Mouse (Mus musculus) forebrain, embryonic 10.5 days (tissue): ENCODE measurements at regions not wholly inside any gene's neighbourhood (a gene's known extent, or its start where the extent isn't known, plus 50 kb on each side); places are given as distances from the start of the nearest gene placed in this dataset.

ENCODE experiments used
- DNase-seq: peaks from one replicate; pipeline ENCODE4 v3.0.0-alpha.2; 2017; ENCODE audit warnings: low spot score; ENCODE audit errors: extremely low spot score
- H3K27ac ChIP-seq: fragments of 300-500 bp; sonication (generic); 2 replicates; pipeline ENCODE4 v1.5.1; 2016; ENCODE audit warnings: mild to moderate bottlenecking
- H3K27me3 ChIP-seq: fragments of 300-500 bp; sonication (generic); 2 replicates; pipeline ENCODE4 v1.6.1; 2016; ENCODE audit warnings: mild to moderate bottlenecking; ENCODE audit not compliant: poor library complexity, severe bottlenecking
- H3K36me3 ChIP-seq: fragments of 300-500 bp; sonication (generic); replicated peaks from 2 replicates; pipeline ENCODE4 v1.6.1; 2016; ENCODE audit warnings: mild to moderate bottlenecking, moderate library complexity
- H3K4me1 ChIP-seq: fragments of 300-500 bp; sonication (generic); 2 replicates; pipeline ENCODE4 v1.6.1; 2016
- H3K4me3 ChIP-seq: fragments of 300-500 bp; sonication (generic); 2 replicates; pipeline ENCODE4 v1.5.1; 2016; ENCODE audit warnings: mild to moderate bottlenecking, moderate library complexity
- H3K9me3 ChIP-seq: fragments of 300-500 bp; sonication (generic); 2 replicates; pipeline ENCODE4 v1.6.1; 2016; ENCODE audit warnings: mild to moderate bottlenecking, moderate library complexity
- WGBS: fragments of 180-500 bp; shearing (Covaris S2); methylation state at CpG from one replicate; pipeline ENCODE4 v1.1.7; 2016; 5-methylcytosine and 5-hydroxymethylcytosine counted together

DNA sequence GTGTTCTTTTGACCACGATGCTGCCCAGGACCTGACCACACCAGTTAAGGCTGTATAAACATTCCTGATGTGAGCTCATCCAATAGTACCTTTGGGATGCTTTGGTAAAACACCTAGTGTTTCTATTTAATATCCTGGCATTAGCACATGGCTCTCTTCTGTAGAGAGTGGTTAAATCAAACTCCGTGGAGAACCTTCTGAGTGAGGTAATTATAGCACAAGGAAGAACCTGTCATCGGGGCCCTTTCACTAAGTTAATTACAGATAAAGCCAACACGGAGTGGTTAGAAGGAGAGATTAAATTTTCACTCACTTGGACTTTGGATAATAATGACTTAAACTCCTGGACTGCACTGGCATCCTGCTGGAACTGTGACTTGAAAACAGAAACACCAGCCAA is 133.8 kb upstream of the N6amt1 start:
- no peaks in the 10 kb centered on the region for H3K27me3 ChIP-seq
- no peaks in the 10 kb centered on the region for H3K4me1 ChIP-seq
- no peak for DNase-seq
- H3K27ac ChIP-seq, result no peak overlapping the region
- H3K4me3 ChIP-seq, result no peak overlapping the region
- H3K36me3 ChIP-seq, result no peaks in the 10 kb centered on the region
- 74% methylated on average over 4 of the region's 4 CpGs for WGBS
- H3K9me3 ChIP-seq, result no peaks in the 10 kb centered on the region

DNA sequence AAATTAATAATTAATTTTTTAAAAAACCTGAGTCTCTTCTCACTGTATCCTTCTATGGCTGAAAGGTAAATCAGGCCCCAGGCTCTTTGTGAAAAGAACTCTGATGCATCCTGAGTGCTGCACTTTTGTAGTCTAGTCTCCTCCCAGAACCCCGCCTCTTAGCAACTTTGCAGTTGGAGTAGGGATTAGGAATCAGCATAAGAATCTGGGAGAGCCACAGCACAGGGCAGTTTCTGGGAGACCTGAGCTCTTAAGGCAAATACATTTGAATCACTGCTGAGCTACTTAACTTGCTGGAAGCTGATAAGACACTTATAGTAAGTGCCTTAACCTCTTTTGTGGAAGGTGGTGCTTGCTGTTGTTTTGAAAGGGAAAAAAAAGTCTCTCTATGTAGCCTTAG is 146.1 kb upstream of the N6amt1 start:
- no peak overlapping the region for H3K27ac ChIP-seq
- H3K27me3 ChIP-seq, result no peaks in the 10 kb centered on the region
- 53% methylated on average over 1 of the region's 1 CpGs for WGBS
- no peaks in the 10 kb centered on the region for H3K36me3 ChIP-seq
- DNase-seq, result no peak
- no peaks in the 10 kb centered on the region for H3K4me1 ChIP-seq
- H3K9me3 ChIP-seq, result no peaks in the 10 kb centered on the region
- no peak overlapping the region for H3K4me3 ChIP-seq

- H3K4me3 ChIP-seq, result no peak overlapping the region
- H3K36me3 ChIP-seq, result no peaks in the 10 kb centered on the region
- DNase-seq, result no peak
- no peaks in the 10 kb centered on the region for H3K27me3 ChIP-seq
- H3K4me1 ChIP-seq, result no peaks in the 10 kb centered on the region
- WGBS, result 91% methylated on average over 4 of the region's 4 CpGs
- no peaks in the 10 kb centered on the region for H3K9me3 ChIP-seq
- no peak overlapping the region for H3K27ac ChIP-seq
Observed at GRCm38 (mm10) chr16:87190471-87190870, 163.5 kb upstream of the N6amt1 start.

DNA sequence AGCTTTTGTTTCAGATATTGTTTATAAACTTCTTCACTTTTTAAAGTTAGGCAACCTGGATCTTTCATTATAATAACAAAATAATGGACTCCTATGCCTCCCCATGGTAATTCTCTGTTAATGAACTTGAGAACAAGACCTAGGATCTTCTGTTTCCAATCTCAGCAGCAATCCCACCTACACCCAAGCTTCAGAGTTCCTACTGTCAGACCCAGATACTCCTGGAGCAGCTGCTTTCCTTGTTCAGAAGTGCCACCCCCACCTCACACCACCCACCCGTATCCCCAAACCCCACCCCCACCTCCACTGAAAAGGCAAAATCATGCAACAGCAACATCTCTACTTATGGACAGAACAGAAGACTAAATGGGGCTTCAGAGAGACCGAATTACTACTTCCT is 165.2 kb upstream of the N6amt1 start:
- Histone ChIP-seq H3K36me3 (no peaks in the 10 kb centered on the region), H3K9me3 (no peaks in the 10 kb centered on the region), H3K27ac (no peak overlapping the region), H3K4me3 (no peak overlapping the region), H3K27me3 (no peaks in the 10 kb centered on the region), H3K4me1 (no peaks in the 10 kb centered on the region)
- no peak for DNase-seq
- 84% methylated on average over 2 of the region's 2 CpGs for WGBS

DNA sequence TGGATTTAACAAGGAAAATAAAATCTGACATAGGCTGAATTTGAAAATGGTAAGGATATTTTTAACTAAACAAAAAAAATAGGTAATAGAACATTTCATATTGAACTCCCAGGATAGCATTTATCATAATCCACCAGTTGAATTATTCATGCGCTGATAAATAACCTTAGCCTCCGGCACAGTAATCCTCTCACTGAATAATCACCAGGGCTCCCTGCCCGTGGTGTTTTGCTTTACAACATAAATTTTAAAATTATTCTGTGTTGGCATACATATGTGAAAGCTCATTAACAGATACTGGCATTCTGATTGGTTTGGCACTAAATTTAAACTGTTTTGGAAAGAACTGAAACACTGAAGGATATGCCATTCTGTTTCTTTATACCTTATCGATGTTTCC is 181.6 kb upstream of the N6amt1 start:
- H3K27ac ChIP-seq, result no peak overlapping the region
- 89% methylated on average over 4 of the region's 4 CpGs for WGBS
- no peak for DNase-seq
- no peaks in the 10 kb centered on the region for H3K27me3 ChIP-seq
- no peaks in the 10 kb centered on the region for H3K9me3 ChIP-seq
- H3K4me1 ChIP-seq, result no peaks in the 10 kb centered on the region
- H3K36me3 ChIP-seq, result no peaks in the 10 kb centered on the region
- no peak overlapping the region for H3K4me3 ChIP-seq

DNA sequence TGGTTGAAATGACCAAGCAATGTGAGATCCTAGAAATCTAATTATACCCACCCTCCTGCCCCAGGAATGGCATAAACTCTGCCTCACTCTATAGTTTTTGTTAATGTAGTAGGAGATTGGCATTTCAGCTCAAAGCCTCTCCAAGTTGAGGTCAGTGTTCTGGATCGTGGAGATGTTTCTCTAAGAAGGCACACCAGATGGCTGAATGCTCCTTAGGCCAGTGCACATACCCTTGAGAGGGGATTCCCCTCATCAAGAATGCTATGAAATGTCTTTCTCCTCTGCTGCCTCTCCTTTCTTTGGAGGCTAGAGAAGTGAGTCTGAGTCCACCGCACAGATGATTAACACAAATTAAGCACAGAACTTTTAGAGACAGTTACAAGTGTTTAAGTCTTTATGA is 214.7 kb upstream of the N6amt1 start:
- H3K4me1 ChIP-seq, result no peaks in the 10 kb centered on the region
- no peak overlapping the region for H3K4me3 ChIP-seq
- no peaks in the 10 kb centered on the region for H3K27me3 ChIP-seq
- no peaks in the 10 kb centered on the region for H3K9me3 ChIP-seq
- no peak overlapping the region for H3K27ac ChIP-seq
- WGBS, result 98% methylated on average over 2 of the region's 2 CpGs
- no peak for DNase-seq
- no peaks in the 10 kb centered on the region for H3K36me3 ChIP-seq

GRCm38 (mm10) chr16:87136503-87136902 is 217.5 kb upstream of the N6amt1 start:
- Histone ChIP-seq H3K9me3 (no peaks in the 10 kb centered on the region), H3K4me1 (no peaks in the 10 kb centered on the region), H3K36me3 (no peaks in the 10 kb centered on the region), H3K4me3 (no peak overlapping the region), H3K27ac (no peak overlapping the region), H3K27me3 (no peaks in the 10 kb centered on the region)
- no peak for DNase-seq
- 94% methylated on average over 1 of the region's 1 CpGs for WGBS

GRCm38 (mm10) chr16:87134452-87134851 is 219.5 kb upstream of the N6amt1 start:
- no peaks in the 10 kb centered on the region for H3K9me3 ChIP-seq
- H3K4me3 ChIP-seq, result no peak overlapping the region
- H3K4me1 ChIP-seq, result no peaks in the 10 kb centered on the region
- no peaks in the 10 kb centered on the region for H3K36me3 ChIP-seq
- no peaks in the 10 kb centered on the region for H3K27me3 ChIP-seq
- no peak overlapping the region for H3K27ac ChIP-seq
- DNase-seq, result no peak

DNA sequence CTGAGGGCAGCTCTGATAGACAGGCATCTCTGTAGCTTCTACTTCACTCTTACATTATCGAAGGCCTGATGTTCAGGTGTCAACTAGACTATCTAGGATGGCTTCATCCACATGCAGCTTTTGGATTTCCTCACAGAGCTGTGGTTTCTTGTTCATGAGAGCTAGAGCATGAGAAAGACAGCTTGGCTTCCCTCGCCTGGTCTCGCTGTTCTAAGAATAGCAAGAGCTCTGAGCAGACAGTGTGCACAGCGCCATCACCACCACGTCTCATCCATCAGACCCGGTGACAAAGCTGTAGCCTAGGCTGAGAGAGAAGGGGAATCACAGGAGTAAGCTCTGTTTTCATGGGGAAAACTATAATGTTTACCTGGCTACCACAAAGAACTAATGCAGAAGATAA is 220.1 kb upstream of the N6amt1 start:
- 95% methylated on average over 6 of the region's 6 CpGs for WGBS
- no peaks in the 10 kb centered on the region for H3K36me3 ChIP-seq

GRCm38 (mm10) chr16:87132082-87132481 is 221.9 kb upstream of the N6amt1 start:
- no peaks in the 10 kb centered on the region for H3K4me1 ChIP-seq
- H3K9me3 ChIP-seq, result no peaks in the 10 kb centered on the region
- no peak for DNase-seq
- 90% methylated on average over 4 of the region's 4 CpGs for WGBS
- no peaks in the 10 kb centered on the region for H3K36me3 ChIP-seq
- no peak overlapping the region for H3K27ac ChIP-seq
- no peaks in the 10 kb centered on the region for H3K27me3 ChIP-seq
- H3K4me3 ChIP-seq, result no peak overlapping the region

More for the DNA sequence above, 220.1 kb upstream of the N6amt1 start:
- H3K4me1 ChIP-seq, result no peaks in the 10 kb centered on the region
- no peak overlapping the region for H3K27ac ChIP-seq
- no peaks in the 10 kb centered on the region for H3K9me3 ChIP-seq
- DNase-seq, result no peak
- H3K27me3 ChIP-seq, result no peaks in the 10 kb centered on the region
- H3K4me3 ChIP-seq, result no peak overlapping the region

DNA sequence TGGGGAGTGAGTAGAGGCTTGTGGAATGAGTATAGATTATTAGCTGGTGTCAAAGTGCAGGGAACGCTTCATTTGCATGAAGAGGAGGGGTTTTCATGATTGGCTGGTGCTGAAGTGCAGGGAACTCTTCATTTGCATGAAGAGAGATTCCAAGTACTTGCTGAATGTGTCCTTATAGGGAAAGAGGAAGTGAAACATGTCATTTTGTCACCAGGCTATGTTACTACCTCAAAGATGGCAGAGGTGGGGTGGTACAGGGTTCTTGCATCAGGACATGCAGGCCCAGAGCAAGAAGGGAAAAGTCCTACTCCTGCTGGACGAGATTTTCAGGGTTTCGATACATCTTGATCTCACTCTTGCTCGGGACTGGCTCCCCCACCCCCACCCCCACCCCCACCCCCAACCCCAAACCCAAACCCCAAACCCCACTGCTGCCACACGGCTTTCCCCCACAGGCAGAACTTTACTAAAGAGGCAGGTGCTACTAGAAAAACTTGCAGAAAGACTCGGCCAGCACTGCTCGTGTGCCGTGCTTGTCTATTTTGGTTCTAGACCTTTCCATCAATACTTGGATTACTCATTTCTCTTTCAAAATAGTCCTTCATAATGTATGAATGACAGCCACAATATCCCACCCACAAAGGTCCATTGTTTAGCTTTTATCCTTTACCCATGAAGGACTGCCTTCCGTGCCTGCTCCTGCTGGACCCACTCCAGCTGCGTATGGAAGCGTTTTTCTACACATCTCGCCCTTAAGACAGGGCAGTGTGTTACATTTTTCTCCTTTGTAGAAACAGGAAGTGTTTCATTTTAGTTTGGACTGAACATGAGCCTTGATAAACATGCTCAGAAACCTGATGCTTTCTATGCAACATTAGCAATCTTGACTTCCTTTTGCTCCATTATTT is 223.0 kb upstream of the N6amt1 start:
- no peaks in the 10 kb centered on the region for H3K4me1 ChIP-seq
- no peak for DNase-seq
- no peaks in the 10 kb centered on the region for H3K36me3 ChIP-seq
- H3K4me3 ChIP-seq, result no peak overlapping the region
- no peaks in the 10 kb centered on the region for H3K27me3 ChIP-seq
- H3K27ac ChIP-seq, result no peak overlapping the region
- WGBS, result 83% methylated on average over 12 of the region's 12 CpGs
- no peaks in the 10 kb centered on the region for H3K9me3 ChIP-seq

GRCm38 (mm10) chr16:87129021-87129420 is 225.0 kb upstream of the N6amt1 start:
- Histone ChIP-seq H3K36me3 (no peaks in the 10 kb centered on the region), H3K4me3 (no peak overlapping the region), H3K27me3 (no peaks in the 10 kb centered on the region), H3K4me1 (no peaks in the 10 kb centered on the region), H3K9me3 (no peaks in the 10 kb centered on the region), H3K27ac (no peak overlapping the region)
- 92% methylated on average over 3 of the region's 3 CpGs for WGBS
- DNase-seq, result no peak

DNA sequence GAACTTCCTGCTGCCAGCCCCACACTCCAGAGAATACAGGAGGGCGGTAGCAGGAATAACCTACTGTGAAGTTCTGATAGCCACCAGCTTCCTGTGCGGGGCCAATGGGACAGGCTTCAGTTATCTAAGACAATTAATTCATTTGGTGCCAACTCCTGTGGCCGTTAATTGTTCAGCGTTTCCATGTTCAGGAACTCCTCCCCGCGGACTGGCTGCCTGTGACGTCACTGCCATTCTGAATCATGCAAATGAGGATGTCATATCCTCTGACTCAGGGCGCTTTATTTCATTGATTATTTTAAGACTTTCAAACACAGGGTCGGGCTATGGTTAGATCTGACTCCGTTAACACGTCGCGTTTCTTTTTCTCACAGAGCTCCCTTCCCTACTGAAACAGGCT is 225.8 kb upstream of the N6amt1 start:
- Histone ChIP-seq H3K36me3 (no peaks in the 10 kb centered on the region), H3K27ac (no peak overlapping the region), H3K4me1 (no peaks in the 10 kb centered on the region), H3K9me3 (no peaks in the 10 kb centered on the region), H3K4me3 (no peak overlapping the region; the same call in 1 of the 2 replicates), H3K27me3 (no peaks in the 10 kb centered on the region)
- DNase-seq, result no peak
- 79% methylated on average over 13 of the region's 13 CpGs for WGBS

- H3K9me3 ChIP-seq, result no peaks in the 10 kb centered on the region
- 93% methylated on average over 7 of the region's 7 CpGs for WGBS
- no peaks in the 10 kb centered on the region for H3K4me1 ChIP-seq
- no peak overlapping the region for H3K4me3 ChIP-seq
- no peak for DNase-seq
- no peaks in the 10 kb centered on the region for H3K36me3 ChIP-seq
- H3K27ac ChIP-seq, result no peak overlapping the region
- H3K27me3 ChIP-seq, result no peaks in the 10 kb centered on the region
Observed at GRCm38 (mm10) chr16:87124519-87124918, 229.5 kb upstream of the N6amt1 start.
